ENCODE assay signal across 12 mouse cellular contexts in genomic region chr17:30973332-30973731, GRCm38 (mm10). TPM values are rescaled to one million over a fixed set of nuclear protein-coding genes. Genes with fewer than 3 reads are reported as not detected.
A peak's percentile ranks its signal among the peaks of the same experiment; 100 is the strongest.
DNase-seq lines count a peak whose midpoint lies in the region; ATAC-seq lines count a peak whose summit lies in the region.
"Had no signal": no experiment of that assay in that cellular context is flagged by ENCODE, and none has a peak within 500 bp of the region (broad histone marks: within the 10 kb centered on the region; RNA-seq: fewer than 3 reads in every experiment).

No protein-coding gene starts in this region.

- no peak overlapping the region for H3K9ac ChIP-seq in embryonic facial prominence, embryonic 14.5 days (ENCODE audit: low read depth, low read length)
- H3K9ac ChIP-seq: embryonic facial prominence, embryonic 12.5 days; liver, embryonic 13.5 days had no signal

- no peak overlapping the region for H3K4me3 ChIP-seq in embryonic facial prominence, embryonic 14.5 days (ENCODE audit: low read depth, low read length)
- no peak overlapping the region for H3K4me3 ChIP-seq in embryonic facial prominence, embryonic 10.5 days
- no peak overlapping the region for H3K4me3 ChIP-seq in hindbrain, embryonic 10.5 days
- H3K4me3 ChIP-seq: embryonic facial prominence, embryonic 12.5 days; liver, embryonic 13.5 days had no signal

- H3K9me3 ChIP-seq in embryonic facial prominence, embryonic 14.5 days (ENCODE audit: control insufficient read depth, low read length): no peaks in the 10 kb centered on the region
- no peaks in the 10 kb centered on the region for H3K9me3 ChIP-seq in embryonic facial prominence, embryonic 10.5 days
- H3K9me3 ChIP-seq in hindbrain, embryonic 10.5 days: no peaks in the 10 kb centered on the region
- H3K9me3 ChIP-seq: embryonic facial prominence, embryonic 12.5 days; liver, embryonic 13.5 days had no signal

- no peaks in the 10 kb centered on the region; the same call in 1 of the 2 replicates for H3K4me1 ChIP-seq in embryonic facial prominence, embryonic 14.5 days (ENCODE audit: control insufficient read depth, insufficient read depth, low read length)
- peaks cover 22% of the 10 kb centered on the region for H3K4me1 ChIP-seq in embryonic facial prominence, embryonic 10.5 days
- peaks cover 5% of the 10 kb centered on the region; the same call in 1 of the 2 replicates for H3K4me1 ChIP-seq in hindbrain, embryonic 10.5 days (replicated peaks)
- H3K4me1 ChIP-seq: embryonic facial prominence, embryonic 12.5 days; liver, embryonic 13.5 days had no signal

- 68% methylated on average over 6 of the region's 6 CpGs for WGBS in embryonic facial prominence, embryonic 14.5 days
- WGBS in embryonic facial prominence, embryonic 10.5 days: 86% methylated on average over 6 of the region's 6 CpGs
- WGBS in hindbrain, embryonic 10.5 days: 85% methylated on average over 6 of the region's 6 CpGs

- no peaks in the 10 kb centered on the region for H3K36me3 ChIP-seq in embryonic facial prominence, embryonic 14.5 days (ENCODE audit: control insufficient read depth, insufficient read depth, low read length)
- H3K36me3 ChIP-seq in embryonic facial prominence, embryonic 10.5 days (replicated peaks): no peaks in the 10 kb centered on the region
- H3K36me3 ChIP-seq in hindbrain, embryonic 10.5 days: no peaks in the 10 kb centered on the region
- H3K36me3 ChIP-seq: embryonic facial prominence, embryonic 12.5 days; liver, embryonic 13.5 days had no signal

- ATAC-seq in embryonic facial prominence, embryonic 14.5 days (ENCODE audit: low read depth): no peak
- peak; percentile 82 to 89 for ATAC-seq in hematopoietic stem cell, adult 5-6 weeks (replicated peaks in 1 of 2; ENCODE audit: insufficient read depth in 1 of 2, low FRiP score in 2 of 2, low TSS enrichment in 1 of 2, low read depth in 1 of 2, poor library complexity in 2 of 2, severe bottlenecking in 2 of 2)

- H3K4me2 ChIP-seq in embryonic facial prominence, embryonic 14.5 days (ENCODE audit: low read depth, low read length): no peak overlapping the region
- H3K4me2 ChIP-seq: embryonic facial prominence, embryonic 12.5 days; liver, embryonic 13.5 days had no signal

- DNase-seq in embryonic facial prominence, embryonic 14.5 days (ENCODE audit: low spot score): peak; percentile 60
- no peak for DNase-seq in embryonic facial prominence, embryonic 10.5 days (ENCODE audit: low spot score)
- peak; percentile 21 to 22 for DNase-seq in left cerebral cortex, adult 9 months (ENCODE audit: low spot score in 2 of 2)
- DNase-seq in left cerebral cortex, adult 11 months (ENCODE audit: low spot score): no peak
- peak; percentile 3 for DNase-seq in lung, postnatal 25 days (ENCODE audit: low spot score)
- DNase-seq in right cerebral cortex, adult 18-20 months: no peak
- no peak for DNase-seq in hindbrain, embryonic 10.5 days (ENCODE audit: low spot score)
- DNase-seq: liver, embryonic 13.5 days; thymus, adult 2 months had no signal

- no peaks in the 10 kb centered on the region for H3K27me3 ChIP-seq in embryonic facial prominence, embryonic 14.5 days (replicated peaks; ENCODE audit: control insufficient read depth, insufficient read depth, low read length)
- no peaks in the 10 kb centered on the region for H3K27me3 ChIP-seq in embryonic facial prominence, embryonic 10.5 days (replicated peaks; ENCODE audit: low read depth, poor library complexity, severe bottlenecking)
- H3K27me3 ChIP-seq in hindbrain, embryonic 10.5 days (ENCODE audit: insufficient read depth, poor library complexity, severe bottlenecking): no peaks in the 10 kb centered on the region
- H3K27me3 ChIP-seq: embryonic facial prominence, embryonic 12.5 days; liver, embryonic 13.5 days had no signal

- no peak overlapping the region for H3K27ac ChIP-seq in embryonic facial prominence, embryonic 14.5 days (replicated peaks; ENCODE audit: low read depth, low read length)
- H3K27ac ChIP-seq in embryonic facial prominence, embryonic 10.5 days (replicated peaks): no peak overlapping the region
- no peak overlapping the region for H3K27ac ChIP-seq in hindbrain, embryonic 10.5 days
- H3K27ac ChIP-seq: embryonic facial prominence, embryonic 12.5 days; liver, embryonic 13.5 days had no signal

RNA-seq across cellular contexts. Expression of gene Umodl1, which starts 18.9 kb away (rescaled TPM):
- polyA plus RNA-seq in embryonic facial prominence, embryonic 14.5 days (2014; fragmentation: Nextera tagmentation; extraction: Ambion mirVana): 0.43 and 0.65 TPM in 2 replicates
- 0.13 and 0.19 TPM in 2 replicates for polyA plus RNA-seq in embryonic facial prominence, embryonic 10.5 days (2016; fragmentation: Nextera tagmentation; extraction: Ambion mirVana)
- not detected in 2 replicates for total RNA-seq in hematopoietic stem cell, adult 5-6 weeks (2017)
- 0.08 and 0.20 TPM in 2 replicates for polyA plus RNA-seq in hindbrain, embryonic 10.5 days (2016; fragmentation: Nextera tagmentation; extraction: Ambion mirVana)
- polyA plus RNA-seq: C2C12 had no signal

Comparison
In these comparisons a context has a peak if more than half of its experiments do, and no peak if none do; other contexts are left out.
1. DNase-seq: peak in embryonic facial prominence, embryonic 14.5 days (single experiment), left cerebral cortex, adult 9 months (2 of 2) and lung, postnatal 25 days (single experiment); none in embryonic facial prominence, embryonic 10.5 days (single experiment), left cerebral cortex, adult 11 months (single experiment), right cerebral cortex, adult 18-20 months (single experiment) and hindbrain, embryonic 10.5 days (single experiment).